Mouse (Mus musculus): Measurements from ENCODE around the gene Synpr.
"Not testable (repeated sequence)": the region's sequence is repeated elsewhere in the genome, so short reads cannot be mapped to it uniquely, and the experiment has no call there.

Synpr gene

DNA sequence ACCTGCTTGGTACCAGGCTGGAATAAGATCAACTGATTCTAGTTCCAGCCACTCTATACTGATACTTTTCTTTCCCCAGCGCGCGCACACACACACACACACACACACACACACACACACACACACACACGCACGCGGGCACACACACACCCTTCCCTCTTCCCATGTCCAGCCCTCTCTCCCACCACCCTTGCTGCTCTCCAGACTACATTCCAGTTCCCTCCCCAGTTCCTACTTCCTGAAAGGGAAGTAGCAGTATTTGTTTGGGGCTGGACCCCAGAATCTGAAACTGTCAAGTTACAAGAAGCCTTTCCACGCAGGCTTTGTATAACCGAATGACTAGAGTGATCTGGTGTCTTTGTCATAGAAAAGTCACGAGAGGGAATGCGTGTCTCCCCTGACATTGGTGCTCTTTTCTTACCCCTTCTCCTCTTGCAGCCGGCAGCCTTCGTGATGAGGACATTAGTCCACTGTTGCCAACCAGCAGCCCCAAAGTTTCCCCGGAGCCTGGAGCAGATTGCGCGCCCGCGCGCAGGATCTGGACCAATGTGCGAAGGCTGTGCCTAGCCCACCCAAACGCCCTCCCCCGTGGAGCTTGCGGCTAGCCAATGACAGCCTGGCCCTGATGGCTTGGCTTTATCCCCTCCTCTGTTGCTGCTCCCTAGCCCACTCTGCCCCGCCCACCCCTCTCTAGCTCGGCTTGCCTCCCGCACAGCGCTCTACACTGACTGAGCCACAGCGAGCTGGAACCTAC, at the start of gene Synpr:
Gene Synpr, plus strand, starts transcription at position 690 of the 754 bp plus-strand sequence.
- DNase-seq: no peak

GRCm38 (mm10) chr14:13236929-13237328, 47.7 kb upstream of the Synpr start:
- no peak for DNase-seq

- no peak for DNase-seq
Observed at GRCm38 (mm10) chr14:13247431-13247830, 37.1 kb upstream of the Synpr start.

GRCm38 (mm10) chr14:13249361-13249760, 35.2 kb upstream of the Synpr start:
- DNase-seq: no peak

GRCm38 (mm10) chr14:13252594-13252993, 32.0 kb upstream of the Synpr start:
- no peak for DNase-seq

DNA sequence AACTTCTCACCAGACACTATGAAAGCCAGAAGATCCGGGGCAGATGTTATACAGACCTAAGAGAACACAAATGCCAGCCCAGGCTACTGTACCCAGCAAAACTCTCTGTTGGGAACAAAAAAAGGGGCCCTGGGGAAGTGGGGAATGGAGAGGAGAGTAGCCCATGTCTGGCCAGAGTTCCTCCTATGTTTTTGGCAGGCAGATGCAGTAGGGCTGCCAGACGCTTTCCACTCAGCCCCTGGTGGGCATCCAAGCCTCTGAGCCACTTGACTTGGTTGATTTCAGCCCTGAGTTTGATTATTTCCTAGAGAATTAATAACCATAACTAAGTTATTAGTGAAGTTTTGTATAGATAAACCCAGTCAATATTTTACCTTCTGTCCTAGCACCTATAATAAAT, 29.8 kb upstream of the Synpr start:
- not testable (repeated sequence) for DNase-seq

DNA sequence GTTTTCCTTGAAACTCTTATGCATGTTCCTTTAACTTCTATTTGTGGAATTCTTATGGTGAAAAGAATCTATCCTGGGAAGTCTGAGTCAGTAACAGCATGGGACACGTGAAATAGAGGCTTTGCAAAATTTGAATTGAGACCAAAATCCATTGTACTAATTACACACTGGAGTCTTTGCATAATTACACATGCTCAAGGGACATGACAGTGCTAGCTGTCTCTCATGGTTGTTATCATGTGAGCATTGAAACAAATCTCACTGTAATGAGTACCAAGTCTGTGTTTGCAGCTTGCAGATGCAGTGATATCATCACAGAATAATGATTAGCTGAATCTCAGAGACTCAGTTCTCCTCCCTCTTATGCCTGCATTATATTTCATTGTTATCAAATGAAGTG, 22.2 kb upstream of the Synpr start:
- DNase-seq: no peak

GRCm38 (mm10) chr14:13266331-13266730, 18.2 kb upstream of the Synpr start:
- no peak for DNase-seq

DNA sequence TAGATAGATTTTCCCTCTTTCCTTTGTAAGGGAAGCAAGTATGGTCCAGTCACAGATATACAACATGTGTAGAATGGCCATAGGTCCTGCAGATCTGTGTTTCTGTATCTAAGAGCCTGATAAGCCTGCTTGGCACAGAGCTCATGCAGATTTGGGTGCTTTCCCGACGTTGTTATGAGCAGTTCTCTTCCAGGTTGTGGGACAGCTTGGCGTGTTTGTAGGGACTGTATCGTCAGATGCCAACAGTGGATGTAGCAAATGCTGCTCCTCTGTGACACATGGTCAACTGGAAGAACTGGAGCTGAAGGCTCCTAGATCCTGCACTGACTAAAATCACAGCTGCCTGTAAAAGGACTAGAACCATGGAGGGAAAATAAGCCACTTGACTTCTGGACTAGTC, 17.4 kb upstream of the Synpr start:
- no peak for DNase-seq

DNA sequence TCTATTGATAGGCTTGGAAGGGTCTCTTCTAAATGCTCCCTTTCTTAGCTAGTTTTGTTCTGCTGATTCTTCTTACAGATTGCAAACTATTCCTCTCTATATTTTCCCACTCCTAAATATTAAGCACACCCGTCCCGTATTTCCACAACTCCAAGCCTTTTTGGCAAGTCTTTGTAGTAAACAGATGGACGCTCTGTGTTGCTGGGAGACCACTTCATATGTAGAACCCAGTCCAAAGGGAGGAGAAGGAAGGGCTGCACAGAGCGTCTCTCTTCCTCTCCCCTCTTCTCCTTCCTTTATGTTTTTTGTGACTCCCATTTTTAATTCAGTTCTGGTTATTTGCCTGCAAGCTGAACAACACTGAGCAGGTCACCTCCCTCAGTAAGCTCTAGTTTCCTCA, 1.4 kb upstream of the Synpr start:
- no peak for DNase-seq

- DNase-seq: no peak
Observed at GRCm38 (mm10) chr14:13284845-13285198, 242 bp downstream of the Synpr start.

- DNase-seq: no peak
Observed at GRCm38 (mm10) chr14:13285341-13286130, 956 bp downstream of the Synpr start.

DNA sequence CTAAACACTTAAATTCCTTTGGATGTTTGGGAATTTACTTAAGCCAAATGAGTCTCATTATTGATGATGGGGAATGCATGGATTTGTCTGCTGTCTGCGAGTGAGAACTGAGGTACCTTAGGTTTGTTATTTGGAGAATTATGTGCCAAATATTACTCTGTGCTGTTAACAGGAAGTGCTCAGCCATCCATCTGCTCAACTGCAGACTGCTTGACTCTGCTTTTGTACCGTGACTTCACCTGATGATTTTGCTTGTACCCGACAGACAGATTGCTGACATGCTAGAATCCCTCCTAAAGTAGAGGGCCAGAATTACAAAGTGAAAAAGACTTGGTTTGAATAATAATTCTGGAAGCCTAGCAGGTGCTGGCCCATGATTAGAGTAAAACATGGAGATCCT, 9.6 kb downstream of the Synpr start:
- no peak for DNase-seq

- no peak for DNase-seq
Observed at GRCm38 (mm10) chr14:13314323-13314722, 29.7 kb downstream of the Synpr start.

- DNase-seq: no peak
Observed at GRCm38 (mm10) chr14:13328461-13328860, 43.9 kb downstream of the Synpr start.

GRCm38 (mm10) chr14:13332497-13333306, 48.1 kb downstream of the Synpr start:
- no peak for DNase-seq

DNA sequence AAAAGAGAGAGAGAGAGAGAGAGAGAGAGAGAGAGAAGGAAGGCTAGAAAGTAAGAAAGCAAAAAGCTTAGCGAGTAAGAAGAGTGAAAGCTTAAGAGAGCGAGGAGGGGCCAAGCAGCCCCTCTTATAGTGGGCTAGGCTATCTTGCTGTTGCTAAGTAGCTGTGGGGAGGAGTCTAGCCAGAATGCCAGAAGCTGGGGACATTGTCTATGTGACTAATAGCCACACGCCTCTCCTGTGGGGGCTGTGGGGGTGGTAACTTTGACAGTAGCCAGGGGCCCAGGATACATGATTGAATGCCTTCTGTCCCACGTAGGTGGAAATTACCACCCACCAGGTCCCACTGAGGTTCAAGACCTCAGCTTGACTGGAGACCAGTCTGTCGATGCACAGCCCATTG, 48.8 kb downstream of the Synpr start:
- DNase-seq: no peak

- no peak for DNase-seq
Observed at GRCm38 (mm10) chr14:13336162-13336561, 51.6 kb downstream of the Synpr start.

DNA sequence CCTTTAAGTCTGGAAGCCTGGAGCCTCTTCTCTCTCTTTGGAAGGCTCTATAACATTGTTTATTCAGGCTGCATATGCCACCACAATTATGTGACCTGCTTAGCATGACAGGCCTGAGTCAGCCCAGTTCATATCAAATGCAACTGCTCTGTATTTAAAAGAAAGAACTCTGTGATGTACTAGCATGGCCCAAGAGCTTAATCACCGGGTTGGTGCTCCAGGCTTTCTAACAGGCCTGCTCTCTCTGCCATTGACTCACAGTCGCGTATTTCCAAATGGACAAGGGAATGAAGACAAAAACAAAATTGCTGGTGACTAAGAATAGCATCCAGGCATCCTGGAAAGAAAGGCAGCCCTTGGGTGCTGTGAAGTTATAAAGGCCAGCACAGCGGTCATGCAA, 56.1 kb downstream of the Synpr start:
- DNase-seq: no peak

- DNase-seq: no peak
Observed at GRCm38 (mm10) chr14:13344240-13344639, 59.7 kb downstream of the Synpr start.

DNA sequence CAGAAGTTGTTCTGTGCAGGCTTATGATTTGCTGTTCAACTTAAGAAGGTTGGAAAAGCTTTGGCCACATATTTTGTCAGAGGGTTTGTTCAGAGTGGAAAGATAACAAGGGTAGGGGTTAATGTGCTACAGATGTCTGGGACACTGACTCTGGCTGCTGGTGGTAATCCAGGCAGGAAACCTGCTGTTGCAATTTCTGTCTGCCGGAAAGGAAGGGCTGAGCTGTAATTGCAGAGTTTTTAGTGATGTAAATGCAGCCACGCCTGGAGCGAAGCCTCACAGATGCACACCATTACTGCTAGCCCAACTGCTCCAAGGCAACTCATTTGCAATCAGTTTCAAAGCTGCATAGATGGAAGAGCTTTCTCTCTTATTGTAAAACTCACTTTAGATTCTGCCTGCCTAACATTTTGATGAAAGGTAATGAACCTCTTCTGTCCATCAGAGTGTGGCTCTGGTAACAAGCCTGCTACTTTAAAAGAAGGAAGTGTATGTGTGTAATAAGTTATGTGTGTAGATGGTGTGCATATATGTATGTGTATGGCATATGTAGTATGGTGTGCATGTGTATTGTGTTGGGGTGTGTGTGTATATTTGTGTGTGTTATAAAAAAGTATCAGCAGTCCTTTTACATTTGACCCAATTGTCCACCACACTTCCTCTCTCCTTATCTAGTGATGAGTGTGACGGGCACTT, 64.7 kb downstream of the Synpr start:
- DNase-seq: no peak

GRCm38 (mm10) chr14:13354154-13354553, 69.6 kb downstream of the Synpr start:
- DNase-seq: no peak

Measured in thymus, adult 18-20 months (tissue).